Mouse (Mus musculus): Measurements from ENCODE around the gene Sdk1. TPM values are rescaled to one million over a fixed set of nuclear protein-coding genes. Genes with fewer than 3 reads are reported as not detected.

The Sdk1 gene
- total and polyA plus RNA-seq, 3 experiments, result 0.04 to 0.87 TPM; not detected in 1

DNA sequence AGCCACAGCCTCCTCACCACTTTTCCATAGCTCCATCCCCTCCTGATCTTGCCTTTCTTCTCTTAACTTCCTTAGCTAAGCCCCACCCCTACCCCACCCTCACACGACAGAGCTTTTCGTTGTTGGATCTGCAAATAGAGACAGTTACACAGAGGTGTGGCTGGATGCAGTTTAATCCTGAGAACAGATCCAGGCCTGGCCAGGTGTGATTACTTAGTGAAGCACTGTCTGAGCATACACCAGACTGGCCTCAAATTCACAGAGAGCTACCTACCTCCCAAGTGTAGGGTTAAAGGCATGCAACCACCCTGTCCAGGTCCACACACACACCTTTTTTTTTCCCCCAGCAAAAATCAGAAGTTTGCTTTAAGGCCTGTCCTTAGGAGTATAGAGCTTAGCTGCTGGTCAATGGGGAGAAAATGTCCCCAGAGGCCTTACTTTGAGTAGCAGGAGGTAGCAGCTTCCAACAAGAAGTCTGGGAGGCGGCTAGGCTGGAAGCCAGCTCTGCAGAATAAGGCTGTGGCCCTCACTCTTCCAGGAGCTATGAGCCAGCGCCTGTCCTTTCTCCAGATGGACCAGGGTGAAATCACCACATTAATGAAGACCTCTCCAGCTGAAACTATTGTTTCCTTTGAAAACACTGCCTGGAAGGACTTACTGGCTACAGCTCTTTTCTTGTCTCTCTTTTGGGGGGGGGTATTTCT, 781.7 kb downstream of the Sdk1 start:
- Histone ChIP-seq H3K9ac (ENCODE audit: insufficient read depth, low read depth) (no peak overlapping the region), H3K4me1 (ENCODE audit: control insufficient read depth in 1 of 2, insufficient read depth in 2 of 2) (no peaks in the 10 kb centered on the region), H3K79me2 (replicated peaks; ENCODE audit: control insufficient read depth, extremely low read depth, insufficient read depth, poor library complexity, severe bottlenecking) (no peaks in the 10 kb centered on the region), H3K27ac (ENCODE audit: insufficient read depth, low read depth) (no peak overlapping the region), H3K36me3 (replicated peaks in 1 of 2; ENCODE audit: control insufficient read depth in 1 of 2, insufficient read depth in 1 of 2, low read length in 1 of 2) (no peaks in the 10 kb centered on the region), H3K27me3 (replicated peaks) (peaks cover 64% of the 10 kb centered on the region), H3K4me3 (replicated peaks in 1 of 3; ENCODE audit: low read depth in 2 of 3, low read length in 2 of 3, poor library complexity in 1 of 3) (no peak overlapping the region), H3K4me2 (ENCODE audit: insufficient read depth, low read depth, poor library complexity, severe bottlenecking) (no peak overlapping the region), H3K9me3 (replicated peaks; ENCODE audit: low read length) (peaks cover 6% of the 10 kb centered on the region)
- dilution Hi-C loops (cut with MboI; ENCODE audit: extremely low pct_ligation_motif_present, extremely low pct_unique_long_range_greater_than_20kb, low sequenced_read_pairs) (no loop called here), in situ Hi-C loops (cut with MboI; ENCODE audit: low pct_ligation_motif_present, low pct_unique_long_range_greater_than_20kb, low sequenced_read_pairs) (no loop called here)
- no peak for DNase-seq (ENCODE audit: extremely low read depth)
- TF ChIP-seq NELFE (IDR thresholded peaks at IDR 0.05; ENCODE audit: low read depth, low read length), result no peak
- TF ChIP-seq GABPA (IDR thresholded peaks at IDR 0.05; ENCODE audit: insufficient replicate concordance, low read depth, low read length), result no peak
- TF ChIP-seq ZC3H11A (IDR thresholded peaks at IDR 0.05; ENCODE audit: low read depth, low read length), result no peak
- TF ChIP-seq ZMIZ1 (IDR thresholded peaks at IDR 0.05; ENCODE audit: low read depth, low read length), result no peak
- TF ChIP-seq MXI1 (IDR thresholded peaks at IDR 0.05; ENCODE audit: low read depth, low read length), result no peak
- TF ChIP-seq POLR2AphosphoS2 (IDR thresholded peaks at IDR 0.05; ENCODE audit: low read depth, low read length), result no peak
- TF ChIP-seq CHD2 (IDR thresholded peaks at IDR 0.05; ENCODE audit: low read length), result no peak
- no peak for TF ChIP-seq RAD21 (IDR thresholded peaks at IDR 0.05; ENCODE audit: low read depth, low read length)
- TF ChIP-seq JUND (conservative IDR thresholded peaks at IDR 0.05; ENCODE audit: low read depth, low read length), result no peak
- TF ChIP-seq CTCF (conservative IDR thresholded peaks at IDR 0.05 in 1 of 2, IDR thresholded peaks at IDR 0.05 in 1 of 2; ENCODE audit: low read depth in 2 of 2, low read length in 2 of 2), result no peak
- no peak for TF ChIP-seq TBP (conservative IDR thresholded peaks at IDR 0.05; ENCODE audit: low read depth, low read length)
- TF ChIP-seq MAX (IDR thresholded peaks at IDR 0.05; ENCODE audit: low read length), result no peak
- TF ChIP-seq ELF1 (IDR thresholded peaks at IDR 0.05; ENCODE audit: low read depth, low read length), result no peak
- no peak for TF ChIP-seq PAX5 (IDR thresholded peaks at IDR 0.05; ENCODE audit: low read length)
- no peak for TF ChIP-seq BHLHE40 (IDR thresholded peaks at IDR 0.05; ENCODE audit: low read depth, low read length)

GRCm38 (mm10) chr5:142024448-142024847, 783.2 kb downstream of the Sdk1 start:
- Histone ChIP-seq H3K36me3 (replicated peaks in 1 of 2; ENCODE audit: control insufficient read depth in 1 of 2, insufficient read depth in 1 of 2, low read length in 1 of 2) (no peaks in the 10 kb centered on the region), H3K4me2 (ENCODE audit: insufficient read depth, low read depth, poor library complexity, severe bottlenecking) (no peak overlapping the region), H3K27ac (ENCODE audit: insufficient read depth, low read depth) (no peak overlapping the region), H3K9me3 (replicated peaks; ENCODE audit: low read length) (peaks cover 4% of the 10 kb centered on the region), H3K79me2 (replicated peaks; ENCODE audit: control insufficient read depth, extremely low read depth, insufficient read depth, poor library complexity, severe bottlenecking) (no peaks in the 10 kb centered on the region), H3K4me3 (replicated peaks in 1 of 3; ENCODE audit: low read depth in 2 of 3, low read length in 2 of 3, poor library complexity in 1 of 3) (no peak overlapping the region), H3K4me1 (ENCODE audit: control insufficient read depth in 1 of 2, insufficient read depth in 2 of 2) (no peaks in the 10 kb centered on the region), H3K27me3 (replicated peaks) (peaks cover 76% of the 10 kb centered on the region), H3K9ac (ENCODE audit: insufficient read depth, low read depth) (no peak overlapping the region)
- TF ChIP-seq ELF1 (IDR thresholded peaks at IDR 0.05; ENCODE audit: low read depth, low read length) (no peak), MAX (IDR thresholded peaks at IDR 0.05; ENCODE audit: low read length) (no peak), RAD21 (IDR thresholded peaks at IDR 0.05; ENCODE audit: low read depth, low read length) (no peak), NELFE (IDR thresholded peaks at IDR 0.05; ENCODE audit: low read depth, low read length) (no peak), KAT2A (IDR thresholded peaks at IDR 0.05; ENCODE audit: insufficient replicate concordance, low read length) (no peak), IRF4 (IDR thresholded peaks at IDR 0.05; ENCODE audit: low read depth, low read length) (no peak), E2F4 (IDR thresholded peaks at IDR 0.05; ENCODE audit: insufficient replicate concordance, low read depth, low read length) (no peak), USF1 (IDR thresholded peaks at IDR 0.05; ENCODE audit: low read depth, low read length) (no peak), SMC3 (IDR thresholded peaks at IDR 0.05; ENCODE audit: low read depth, low read length) (no peak), CHD1 (IDR thresholded peaks at IDR 0.05; ENCODE audit: low read depth, low read length) (no peak)
- dilution Hi-C loops (cut with MboI; ENCODE audit: extremely low pct_ligation_motif_present, extremely low pct_unique_long_range_greater_than_20kb, low sequenced_read_pairs) (no loop called here), in situ Hi-C loops (cut with MboI; ENCODE audit: low pct_ligation_motif_present, low pct_unique_long_range_greater_than_20kb, low sequenced_read_pairs) (no loop called here)
- no peak for DNase-seq (ENCODE audit: extremely low read depth)

Measured in CH12.LX (cell line).